Mouse (Mus musculus): ENCODE data around the gene Hspe1. TPM values are rescaled to one million over a fixed set of nuclear protein-coding genes. Genes with fewer than 3 reads are reported as not detected.

Gene Hspe1
- polyA plus RNA-seq, 1 experiment: 90.1 TPM

- peaks cover 8% of the 10 kb centered on the region for H3K36me3 ChIP-seq (ENCODE audit: control insufficient read depth, insufficient read depth, low read length)
- no peak overlapping the region for H3K27ac ChIP-seq (ENCODE audit: insufficient read depth, low read depth, low read length)
- DNase-seq: peak; percentile 26
- no peak for TF ChIP-seq POLR2A (IDR thresholded peaks at IDR 0.05; ENCODE audit: low read depth, low read length)
- no peak for TF ChIP-seq CTCF (conservative IDR thresholded peaks at IDR 0.05; ENCODE audit: insufficient read depth, insufficient read length, low read depth, low read length)
- H3K4me3 ChIP-seq (ENCODE audit: insufficient read depth, low read depth, low read length): no peak overlapping the region
- WGBS: 29% methylated on average over 2 of the region's 2 CpGs
- no peaks in the 10 kb centered on the region for H3K27me3 ChIP-seq (replicated peaks; ENCODE audit: control insufficient read depth, insufficient read depth, low read length)
- peaks cover 3% of the 10 kb centered on the region; the same call in 1 of the 2 replicates for H3K4me1 ChIP-seq (ENCODE audit: control insufficient read depth, insufficient read depth, low read length)
Observed at GRCm38 (mm10) chr1:55074757-55075156, 13.2 kb upstream of the Hspe1 start.

GRCm38 (mm10) chr1:55075652-55076394 is 12.1 kb upstream of the Hspe1 start:
- WGBS: 78% methylated on average over 5 of the region's 5 CpGs

GRCm38 (mm10) chr1:55076395-55076743 is 11.6 kb upstream of the Hspe1 start:
- no peak overlapping the region for H3K27ac ChIP-seq (ENCODE audit: insufficient read depth, low read depth, low read length)
- H3K4me1 ChIP-seq (ENCODE audit: control insufficient read depth, insufficient read depth, low read length): peaks cover 3% of the 10 kb centered on the region; the same call in 1 of the 2 replicates
- no peak for TF ChIP-seq POLR2A (IDR thresholded peaks at IDR 0.05; ENCODE audit: low read depth, low read length)
- peaks cover 11% of the 10 kb centered on the region for H3K36me3 ChIP-seq (ENCODE audit: control insufficient read depth, insufficient read depth, low read length)
- no peak overlapping the region for H3K4me3 ChIP-seq (ENCODE audit: insufficient read depth, low read depth, low read length)
- DNase-seq: peak; percentile 25
- no peaks in the 10 kb centered on the region for H3K27me3 ChIP-seq (replicated peaks; ENCODE audit: control insufficient read depth, insufficient read depth, low read length)

More at GRCm38 (mm10) chr1:55075652-55076394, 12.1 kb upstream of the Hspe1 start:
- no peaks in the 10 kb centered on the region for H3K27me3 ChIP-seq (replicated peaks; ENCODE audit: control insufficient read depth, insufficient read depth, low read length)
- H3K4me1 ChIP-seq (ENCODE audit: control insufficient read depth, insufficient read depth, low read length): peaks cover 3% of the 10 kb centered on the region; the same call in 1 of the 2 replicates
- no peak for DNase-seq
- TF ChIP-seq POLR2A (IDR thresholded peaks at IDR 0.05; ENCODE audit: low read depth, low read length) (no peak), CTCF (conservative IDR thresholded peaks at IDR 0.05; ENCODE audit: insufficient read depth, insufficient read length, low read depth, low read length) (no peak)
- H3K36me3 ChIP-seq (ENCODE audit: control insufficient read depth, insufficient read depth, low read length): peaks cover 10% of the 10 kb centered on the region
- peak overlapping the region; percentile 56 for H3K27ac ChIP-seq (ENCODE audit: insufficient read depth, low read depth, low read length)
- no peak overlapping the region for H3K4me3 ChIP-seq (ENCODE audit: insufficient read depth, low read depth, low read length)

DNA sequence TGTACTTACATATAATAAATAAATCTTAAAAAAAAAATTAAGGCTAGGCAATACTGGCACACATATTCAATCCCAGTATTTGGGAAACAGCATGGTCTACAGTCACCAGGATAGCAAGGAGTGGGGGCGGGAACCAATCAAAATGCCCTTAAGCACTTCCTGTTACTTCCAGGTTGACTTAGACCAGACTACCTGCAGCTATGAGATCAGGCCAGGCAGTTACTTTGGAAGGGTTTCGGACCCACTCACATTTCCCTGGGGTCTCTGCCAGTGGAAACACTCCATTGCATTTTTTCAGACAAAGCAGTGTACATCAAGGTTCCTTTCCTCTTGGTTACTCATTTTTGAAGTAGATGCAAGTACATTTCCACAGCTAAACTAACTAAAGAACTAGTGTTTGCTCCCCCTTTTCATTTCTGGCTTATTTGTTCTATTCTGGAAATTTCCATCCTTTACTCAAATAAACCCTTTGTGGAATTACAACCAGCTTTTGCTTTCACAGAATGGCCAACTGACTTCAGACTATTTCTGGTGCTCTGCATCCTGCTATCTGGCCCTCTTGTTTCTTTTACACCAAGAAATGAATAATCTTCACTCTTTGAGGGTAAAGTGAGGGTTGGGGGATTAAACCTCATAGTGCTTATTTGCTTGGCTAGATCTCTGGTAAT is 10.9 kb upstream of the Hspe1 start:
- Histone ChIP-seq H3K36me3 (ENCODE audit: control insufficient read depth, insufficient read depth, low read length) (peaks cover 11% of the 10 kb centered on the region), H3K27me3 (replicated peaks; ENCODE audit: control insufficient read depth, insufficient read depth, low read length) (no peaks in the 10 kb centered on the region), H3K4me3 (ENCODE audit: insufficient read depth, low read depth, low read length) (no peak overlapping the region), H3K4me1 (ENCODE audit: control insufficient read depth, insufficient read depth, low read length) (peaks cover 3% of the 10 kb centered on the region; the same call in 1 of the 2 replicates), H3K27ac (ENCODE audit: insufficient read depth, low read depth, low read length) (no peak overlapping the region)
- TF ChIP-seq POLR2A (IDR thresholded peaks at IDR 0.05; ENCODE audit: low read depth, low read length) (no peak), CTCF (conservative IDR thresholded peaks at IDR 0.05; ENCODE audit: insufficient read depth, insufficient read length, low read depth, low read length) (no peak)
- WGBS: 89% methylated on average over 2 of the region's 2 CpGs
- peak; percentile 44 for DNase-seq

DNA sequence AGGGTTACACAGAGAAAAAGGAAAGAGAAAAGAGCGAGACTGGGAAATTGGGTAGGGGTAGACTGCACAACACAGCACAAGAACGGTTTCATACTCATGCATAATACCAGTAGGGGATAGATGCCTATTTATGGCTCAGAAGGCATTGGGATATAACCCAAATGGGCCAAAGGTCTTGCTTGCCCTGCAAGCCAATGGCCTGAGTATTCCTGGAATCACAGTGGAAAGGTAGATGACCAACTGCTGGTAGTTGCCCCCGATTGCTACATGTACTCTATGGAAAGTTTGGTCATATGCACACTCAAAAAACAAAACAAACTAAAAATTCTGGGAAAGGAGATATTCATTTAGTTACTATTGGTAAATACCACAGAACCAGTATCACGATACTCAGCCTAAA is 8.3 kb upstream of the Hspe1 start:
- Histone ChIP-seq H3K4me1 (ENCODE audit: control insufficient read depth, insufficient read depth, low read length) (peaks cover 3% of the 10 kb centered on the region; the same call in 1 of the 2 replicates), H3K27ac (ENCODE audit: insufficient read depth, low read depth, low read length) (no peak overlapping the region), H3K36me3 (ENCODE audit: control insufficient read depth, insufficient read depth, low read length) (peaks cover 17% of the 10 kb centered on the region), H3K4me3 (ENCODE audit: insufficient read depth, low read depth, low read length) (no peak overlapping the region), H3K27me3 (replicated peaks; ENCODE audit: control insufficient read depth, insufficient read depth, low read length) (no peaks in the 10 kb centered on the region)
- no peak for TF ChIP-seq POLR2A (IDR thresholded peaks at IDR 0.05; ENCODE audit: low read depth, low read length)
- TF ChIP-seq CTCF (conservative IDR thresholded peaks at IDR 0.05; ENCODE audit: insufficient read depth, insufficient read length, low read depth, low read length): no peak
- 81% methylated on average over 4 of the region's 4 CpGs for WGBS
- DNase-seq: peak; percentile 39

- no peak for DNase-seq
- 62% methylated on average over 1 of the region's 1 CpGs for WGBS
- TF ChIP-seq CTCF (conservative IDR thresholded peaks at IDR 0.05; ENCODE audit: insufficient read depth, insufficient read length, low read depth, low read length): no peak
- no peak for TF ChIP-seq POLR2A (IDR thresholded peaks at IDR 0.05; ENCODE audit: low read depth, low read length)
- no peak overlapping the region for H3K4me3 ChIP-seq (ENCODE audit: insufficient read depth, low read depth, low read length)
- H3K4me1 ChIP-seq (ENCODE audit: control insufficient read depth, insufficient read depth, low read length): peaks cover 2% of the 10 kb centered on the region; the same call in 1 of the 2 replicates
- no peaks in the 10 kb centered on the region for H3K27me3 ChIP-seq (replicated peaks; ENCODE audit: control insufficient read depth, insufficient read depth, low read length)
- H3K27ac ChIP-seq (ENCODE audit: insufficient read depth, low read depth, low read length): no peak overlapping the region
- peaks cover 15% of the 10 kb centered on the region for H3K36me3 ChIP-seq (ENCODE audit: control insufficient read depth, insufficient read depth, low read length)
Observed at GRCm38 (mm10) chr1:55082106-55082505, 5.8 kb upstream of the Hspe1 start.

- peaks cover 9% of the 10 kb centered on the region; the same call in 1 of the 2 replicates for H3K36me3 ChIP-seq (ENCODE audit: control insufficient read depth, insufficient read depth, low read length)
- WGBS: 51% methylated on average over 7 of the region's 7 CpGs
- DNase-seq: no peak
- no peaks in the 10 kb centered on the region for H3K27me3 ChIP-seq (replicated peaks; ENCODE audit: control insufficient read depth, insufficient read depth, low read length)
- H3K27ac ChIP-seq (ENCODE audit: insufficient read depth, low read depth, low read length): no peak overlapping the region
- peaks cover 2% of the 10 kb centered on the region; the same call in 1 of the 2 replicates for H3K4me1 ChIP-seq (ENCODE audit: control insufficient read depth, insufficient read depth, low read length)
- no peak for TF ChIP-seq CTCF (conservative IDR thresholded peaks at IDR 0.05; ENCODE audit: insufficient read depth, insufficient read length, low read depth, low read length)
- TF ChIP-seq POLR2A (IDR thresholded peaks at IDR 0.05; ENCODE audit: low read depth, low read length): no peak
- H3K4me3 ChIP-seq (ENCODE audit: insufficient read depth, low read depth, low read length): no peak overlapping the region
Observed at GRCm38 (mm10) chr1:55085781-55086366, 2.1 kb upstream of the Hspe1 start.

Measured in kidney, adult 2 months (tissue).